Mouse (Mus musculus) hindbrain, embryonic 15.5 days (tissue): ENCODE results near the gene Cdyl2. TPM values are rescaled to one million over a fixed set of nuclear protein-coding genes. Genes with fewer than 3 reads are reported as not detected.

ENCODE experiments used
- ATAC-seq: fragments of 200-750 bp; cut with Nextera tagmentation; 2 replicates; pipeline ENCODE4 v1.8.0; 2017; ENCODE audit warnings: low read depth, moderate number of reproducible peaks, moderate TSS enrichment; ENCODE audit not compliant: low FRiP score
- H3K27ac ChIP-seq: fragments of 300-500 bp; sonication (generic); replicated peaks from 2 replicates; pipeline ENCODE4 v1.5.1; 2015; ENCODE audit warnings: mild to moderate bottlenecking, inconsistent platforms
- H3K27me3 ChIP-seq: fragments of 300-500 bp; sonication (generic); 2 replicates; pipeline ENCODE4 v1.6.1; 2015; ENCODE audit warnings: control low read depth, inconsistent platforms
- H3K36me3 ChIP-seq: fragments of 300-500 bp; sonication (generic); 2 replicates; pipeline ENCODE4 v1.6.1; 2015; ENCODE audit warnings: control low read depth, inconsistent platforms
- H3K4me1 ChIP-seq: fragments of 300-500 bp; sonication (generic); replicated peaks from 2 replicates; pipeline ENCODE4 v1.6.1; 2015; ENCODE audit warnings: control low read depth, inconsistent platforms
- H3K4me2 ChIP-seq: fragments of 300-500 bp; sonication (generic); 2 replicates; pipeline ENCODE4 v1.6.1; 2015; ENCODE audit warnings: moderate library complexity, mild to moderate bottlenecking, inconsistent platforms
- H3K4me3 ChIP-seq: fragments of 300-500 bp; sonication (generic); 2 replicates; pipeline ENCODE4 v1.5.1; 2015; ENCODE audit warnings: mild to moderate bottlenecking, inconsistent platforms
- H3K9ac ChIP-seq: fragments of 300-500 bp; sonication (generic); 2 replicates; pipeline ENCODE4 v1.6.1; 2015; ENCODE audit warnings: inconsistent platforms
- H3K9me3 ChIP-seq: fragments of 300-500 bp; sonication (generic); 2 replicates; pipeline ENCODE4 v1.6.1; 2016; ENCODE audit warnings: control low read depth, inconsistent platforms
- WGBS: fragments of 180-500 bp; shearing (Covaris S2); methylation state at CpG from one replicate; pipeline ENCODE4 v1.1.7; 2015; 5-methylcytosine and 5-hydroxymethylcytosine counted together
- polyA plus RNA-seq: library from polyadenylated mRNA; unstranded; fragments of >200 nt; fragmentation: Nextera tagmentation; extraction: Ambion mirVana; gene quantifications from 2 replicates; pipeline ENCODE4 v1.2.1, GENCODE M21; 2015

Gene Cdyl2
- 10.6 and 10.8 TPM in 2 replicates for polyA plus RNA-seq

- peak; percentile 94 for ATAC-seq
- Histone ChIP-seq H3K36me3 (peaks cover 4% of the 10 kb centered on the region; the same call in 1 of the 2 replicates), H3K4me3 (peak within 1 kb of the TSS; percentile 64), H3K9me3 (no peaks in the 10 kb centered on the region), H3K27ac (peak within 1 kb of the TSS; percentile 87), H3K27me3 (peaks cover 5% of the 10 kb centered on the region; the same call in 1 of the 2 replicates), H3K4me2 (peak within 1 kb of the TSS; percentile 67), H3K4me1 (peaks cover 14% of the 10 kb centered on the region), H3K9ac (peak within 1 kb of the TSS; percentile 61)
- under 1% methylated on average over 95 of the region's 129 CpGs for WGBS
Observed at GRCm38 (mm10) chr8:116732684-116733647, at the start of gene Cdyl2. Cdyl2 (minus strand) TSS chr8:116732991.

- H3K9ac ChIP-seq: no peak overlapping the region
- H3K27me3 ChIP-seq: no peaks in the 10 kb centered on the region
- no peaks in the 10 kb centered on the region for H3K9me3 ChIP-seq
- WGBS: 83% methylated on average over 8 of the region's 8 CpGs
- no peaks in the 10 kb centered on the region for H3K4me1 ChIP-seq
- no peak for ATAC-seq
- H3K27ac ChIP-seq: no peak overlapping the region
- no peaks in the 10 kb centered on the region for H3K36me3 ChIP-seq
- no peak overlapping the region for H3K4me3 ChIP-seq
- H3K4me2 ChIP-seq: no peak overlapping the region
Observed at GRCm38 (mm10) chr8:116780594-116780993, 47.8 kb upstream of the Cdyl2 start.

- no peak overlapping the region for H3K27ac ChIP-seq
- no peak for ATAC-seq
Observed at GRCm38 (mm10) chr8:116774220-116774619, 41.4 kb upstream of the Cdyl2 start.

GRCm38 (mm10) chr8:116772727-116773126 is 39.9 kb upstream of the Cdyl2 start:
- Histone ChIP-seq H3K9ac (no peak overlapping the region), H3K27ac (no peak overlapping the region), H3K9me3 (no peaks in the 10 kb centered on the region), H3K36me3 (no peaks in the 10 kb centered on the region), H3K4me1 (no peaks in the 10 kb centered on the region), H3K4me2 (no peak overlapping the region), H3K4me3 (no peak overlapping the region), H3K27me3 (no peaks in the 10 kb centered on the region)
- no peak for ATAC-seq
- 88% methylated on average over 9 of the region's 9 CpGs for WGBS

More at GRCm38 (mm10) chr8:116774220-116774619, 41.4 kb upstream of the Cdyl2 start:
- 87% methylated on average over 5 of the region's 5 CpGs for WGBS
- Histone ChIP-seq H3K4me2 (no peak overlapping the region), H3K4me3 (no peak overlapping the region), H3K27me3 (no peaks in the 10 kb centered on the region), H3K9ac (no peak overlapping the region), H3K4me1 (no peaks in the 10 kb centered on the region), H3K9me3 (no peaks in the 10 kb centered on the region), H3K36me3 (no peaks in the 10 kb centered on the region)

DNA sequence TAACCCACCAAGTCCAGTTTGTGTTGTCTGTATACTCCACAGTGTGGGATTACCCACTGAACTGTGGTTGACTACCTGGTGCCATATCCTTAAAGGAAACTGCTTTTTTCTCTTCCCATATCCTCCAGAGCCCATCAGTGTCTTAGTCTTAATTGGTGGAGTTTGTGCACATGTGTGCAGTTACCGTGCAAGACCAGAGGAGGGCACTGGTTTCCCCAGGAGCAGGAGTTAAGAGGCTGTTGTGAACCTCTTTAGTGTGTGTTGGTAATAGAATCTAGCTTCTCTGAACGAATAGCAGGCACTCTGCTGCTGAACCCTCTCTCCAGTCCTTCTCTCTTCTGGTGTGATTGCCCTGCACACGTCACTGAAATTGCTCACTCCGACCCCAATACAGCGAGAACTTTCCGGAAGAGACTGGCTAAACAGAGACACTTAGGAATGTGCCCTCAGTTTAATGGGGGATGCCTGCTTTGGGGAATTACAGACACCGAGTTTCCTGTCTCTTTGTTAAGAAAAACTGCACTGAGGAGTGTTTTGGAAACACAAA is 39.1 kb upstream of the Cdyl2 start:
- Histone ChIP-seq H3K27ac (no peak overlapping the region), H3K4me2 (no peak overlapping the region), H3K36me3 (no peaks in the 10 kb centered on the region), H3K9ac (no peak overlapping the region), H3K9me3 (no peaks in the 10 kb centered on the region), H3K4me3 (no peak overlapping the region), H3K27me3 (no peaks in the 10 kb centered on the region), H3K4me1 (no peaks in the 10 kb centered on the region)
- ATAC-seq: no peak
- WGBS: 80% methylated on average over 7 of the region's 7 CpGs

DNA sequence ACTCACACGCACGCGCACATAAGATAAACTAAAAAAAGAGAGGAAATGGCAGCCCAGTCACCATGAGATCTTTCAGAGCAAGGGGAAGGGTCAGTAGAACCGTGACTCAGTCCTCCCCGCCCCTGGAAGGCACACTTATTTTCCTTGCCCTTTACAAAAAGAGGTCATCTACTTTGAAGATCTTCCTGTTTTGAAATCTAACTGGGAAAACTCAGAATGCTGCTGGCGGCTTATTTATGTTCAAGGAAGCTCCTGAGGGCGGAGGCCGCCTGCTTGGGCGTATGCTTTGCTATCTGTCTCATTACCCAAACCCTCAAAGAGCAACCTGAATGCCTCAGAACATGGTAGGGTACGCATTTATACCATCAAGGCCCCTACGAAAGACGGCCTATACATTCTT is 38.0 kb upstream of the Cdyl2 start:
- Histone ChIP-seq H3K9ac (no peak overlapping the region), H3K9me3 (no peaks in the 10 kb centered on the region), H3K36me3 (no peaks in the 10 kb centered on the region), H3K4me2 (no peak overlapping the region), H3K4me3 (no peak overlapping the region), H3K27ac (no peak overlapping the region), H3K27me3 (no peaks in the 10 kb centered on the region), H3K4me1 (no peaks in the 10 kb centered on the region)
- no peak for ATAC-seq
- 87% methylated on average over 12 of the region's 12 CpGs for WGBS

DNA sequence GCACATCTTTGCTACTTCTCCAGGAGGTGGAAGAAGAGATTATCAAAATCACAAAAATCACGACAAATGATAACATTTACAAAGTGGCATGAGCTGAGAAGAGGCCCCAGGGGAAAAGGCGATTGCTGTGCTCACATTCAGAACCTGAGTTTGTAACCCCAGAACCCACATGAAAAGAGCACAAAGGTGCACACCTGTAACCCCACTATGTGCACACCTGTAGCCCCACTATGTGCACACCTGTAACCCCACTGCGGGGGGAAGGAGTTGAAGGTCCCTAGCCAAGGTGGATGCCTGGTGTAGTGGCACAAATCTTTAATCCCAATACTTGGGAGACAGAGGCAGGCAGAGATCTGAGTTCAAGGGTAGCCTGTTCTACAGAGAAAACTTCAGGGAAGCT is 23.4 kb upstream of the Cdyl2 start:
- Histone ChIP-seq H3K27me3 (no peaks in the 10 kb centered on the region), H3K27ac (no peak overlapping the region), H3K4me3 (no peak overlapping the region), H3K36me3 (no peaks in the 10 kb centered on the region), H3K4me2 (no peak overlapping the region), H3K4me1 (no peaks in the 10 kb centered on the region), H3K9ac (no peak overlapping the region), H3K9me3 (no peaks in the 10 kb centered on the region)
- WGBS: 78% methylated on average over 3 of the region's 3 CpGs
- no peak for ATAC-seq

DNA sequence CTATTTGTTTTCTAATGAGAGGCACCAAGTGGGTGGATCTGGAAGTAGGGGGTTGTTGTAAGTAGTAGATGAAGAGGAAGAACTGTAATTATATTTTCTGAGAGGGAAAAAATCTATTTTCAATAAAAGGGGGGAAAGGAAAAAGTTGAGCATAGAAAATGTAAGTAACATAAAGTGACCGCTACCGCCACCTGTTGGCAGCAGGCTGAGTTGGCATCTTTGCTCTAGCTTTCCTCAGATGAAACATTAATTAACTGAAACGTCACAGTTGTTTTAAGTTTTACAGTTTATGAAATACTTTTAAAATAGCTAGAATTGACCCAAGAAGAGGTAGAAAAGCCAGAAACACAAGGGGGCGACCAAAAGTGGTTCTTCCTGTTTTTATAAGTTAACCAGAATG is 22.8 kb upstream of the Cdyl2 start:
- Histone ChIP-seq H3K4me2 (no peak overlapping the region), H3K9me3 (no peaks in the 10 kb centered on the region), H3K4me1 (no peaks in the 10 kb centered on the region), H3K36me3 (no peaks in the 10 kb centered on the region), H3K9ac (no peak overlapping the region), H3K27ac (no peak overlapping the region), H3K27me3 (no peaks in the 10 kb centered on the region), H3K4me3 (no peak overlapping the region)
- WGBS: 9% methylated on average over 4 of the region's 4 CpGs
- ATAC-seq: no peak

DNA sequence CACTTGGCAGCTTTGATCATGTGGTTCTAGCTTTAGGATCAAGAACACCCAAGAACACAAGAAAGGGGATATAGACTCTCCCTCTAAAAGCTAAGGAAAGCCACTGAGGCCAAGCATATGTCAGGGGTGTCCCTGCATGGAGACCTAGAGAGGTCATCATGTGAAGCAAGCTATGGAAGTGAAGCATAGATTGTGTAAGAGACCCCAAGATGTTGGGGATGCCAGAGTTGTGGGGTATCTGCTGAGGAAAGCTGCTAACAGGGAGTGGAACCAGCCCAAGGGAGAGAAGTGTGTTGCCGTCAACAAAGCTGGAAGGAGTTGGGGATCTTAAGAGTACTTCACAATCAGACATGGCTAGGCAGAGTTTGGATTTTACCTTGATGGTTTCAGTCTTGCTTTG is 7.9 kb upstream of the Cdyl2 start:
- H3K4me1 ChIP-seq: no peaks in the 10 kb centered on the region
- ATAC-seq: no peak
- H3K9ac ChIP-seq: no peak overlapping the region
- H3K9me3 ChIP-seq: no peaks in the 10 kb centered on the region; the same call in 1 of the 2 replicates
- H3K36me3 ChIP-seq: no peaks in the 10 kb centered on the region
- 90% methylated on average over 1 of the region's 1 CpGs for WGBS
- no peak overlapping the region for H3K27ac ChIP-seq
- H3K4me2 ChIP-seq: no peak overlapping the region
- H3K4me3 ChIP-seq: no peak overlapping the region
- H3K27me3 ChIP-seq: no peaks in the 10 kb centered on the region

DNA sequence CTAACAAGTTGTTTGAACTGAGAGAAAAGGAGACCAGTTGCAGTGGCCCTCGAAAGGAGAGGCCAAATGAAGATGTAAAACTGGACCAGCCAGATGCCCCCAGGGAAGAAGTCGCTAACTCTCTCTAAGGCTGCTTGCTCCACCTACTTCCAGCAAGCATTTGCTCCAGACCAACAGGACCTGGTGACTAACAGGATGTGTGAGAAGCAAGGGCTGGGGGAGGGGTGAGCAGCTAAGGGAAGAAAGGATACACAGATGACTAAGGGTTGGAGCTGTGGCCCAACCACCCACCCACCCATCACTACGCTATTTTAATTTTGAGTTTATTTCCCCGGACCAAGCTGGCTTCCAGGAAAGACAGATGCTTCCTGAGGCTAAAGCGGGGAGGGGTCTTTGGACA is 2.5 kb upstream of the Cdyl2 start:
- 79% methylated on average over 5 of the region's 5 CpGs for WGBS
- Histone ChIP-seq H3K9me3 (no peaks in the 10 kb centered on the region; the same call in 1 of the 2 replicates), H3K27ac (no peak overlapping the region), H3K4me1 (peaks cover 14% of the 10 kb centered on the region), H3K4me2 (no peak overlapping the region), H3K9ac (no peak overlapping the region), H3K36me3 (no peaks in the 10 kb centered on the region), H3K4me3 (no peak overlapping the region), H3K27me3 (peaks cover 5% of the 10 kb centered on the region; the same call in 1 of the 2 replicates)
- ATAC-seq: no peak

- Histone ChIP-seq H3K4me2 (no peak overlapping the region), H3K27ac (no peak overlapping the region), H3K4me1 (peaks cover 14% of the 10 kb centered on the region), H3K4me3 (no peak overlapping the region), H3K9ac (no peak overlapping the region), H3K36me3 (no peaks in the 10 kb centered on the region), H3K9me3 (no peaks in the 10 kb centered on the region), H3K27me3 (peaks cover 5% of the 10 kb centered on the region; the same call in 1 of the 2 replicates)
- whole genome bisulfite sequencing: 65% methylated on average over 9 of the region's 9 CpGs
- no peak for ATAC-seq
Observed at GRCm38 (mm10) chr8:116734176-116734575, 1.4 kb upstream of the Cdyl2 start.

- Histone ChIP-seq H3K27ac (peak overlapping the region; percentile 87), H3K4me2 (peak overlapping the region; percentile 67), H3K9me3 (no peaks in the 10 kb centered on the region), H3K36me3 (peaks cover 4% of the 10 kb centered on the region; the same call in 1 of the 2 replicates), H3K27me3 (peaks cover 5% of the 10 kb centered on the region; the same call in 1 of the 2 replicates), H3K4me1 (peaks cover 14% of the 10 kb centered on the region), H3K9ac (peak overlapping the region; percentile 61), H3K4me3 (peak overlapping the region; percentile 64)
- ATAC-seq: no peak
- WGBS: 17% methylated on average over 3 of the region's 3 CpGs
Observed at GRCm38 (mm10) chr8:116733648-116734014, 840 bp upstream of the Cdyl2 start.
